ENCODE assay signal across 22 mouse cellular contexts in the genomic region with DNA sequence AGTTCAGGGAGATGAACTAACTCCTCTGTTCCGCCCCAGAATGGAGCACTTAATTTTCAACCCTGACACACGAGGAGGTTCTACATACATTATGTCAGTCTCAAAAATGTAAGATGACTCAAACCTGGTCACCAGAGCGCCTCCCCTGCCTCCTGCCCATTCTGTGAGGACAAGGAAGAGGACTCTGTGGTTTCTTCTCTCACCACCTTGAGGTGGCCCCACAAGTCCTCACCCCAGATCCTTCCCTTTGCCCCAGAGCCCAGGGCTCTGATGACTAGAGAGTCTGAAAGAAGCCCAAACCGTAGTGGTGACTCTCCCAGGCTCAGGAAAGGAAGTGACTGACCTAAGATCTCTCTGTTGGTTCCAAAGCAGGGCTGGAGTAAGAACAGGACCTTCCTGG. TPM values are rescaled to one million over a fixed set of nuclear protein-coding genes. Genes with fewer than 3 reads are reported as not detected.
DNase-seq lines count a peak whose midpoint lies in the region; ATAC-seq and TF ChIP-seq lines count a peak whose summit lies in the region.
"Had no signal": no experiment of that assay in that cellular context is flagged by ENCODE, and none has a peak within 500 bp of the region (broad histone marks: within the 10 kb centered on the region; RNA-seq: fewer than 3 reads in every experiment).

No protein-coding gene starts in this region.

- no peak overlapping the region for H3K4me3 ChIP-seq in heart, postnatal 0 days (ENCODE audit: low read depth, low read length)
- H3K4me3 ChIP-seq in heart, embryonic 12.5 days: no peak overlapping the region
- no peak overlapping the region for H3K4me3 ChIP-seq in limb, embryonic 15.5 days
- H3K4me3 ChIP-seq: embryonic facial prominence, embryonic 12.5 days; limb, embryonic 12.5 days; midbrain, embryonic 15.5 days had no signal

- H3K4me2 ChIP-seq in heart, postnatal 0 days (ENCODE audit: low read depth, low read length): no peak overlapping the region
- no peak overlapping the region for H3K4me2 ChIP-seq in heart, embryonic 12.5 days
- H3K4me2 ChIP-seq in limb, embryonic 15.5 days: no peak overlapping the region
- H3K4me2 ChIP-seq: embryonic facial prominence, embryonic 12.5 days; hindbrain, embryonic 14.5 days; limb, embryonic 12.5 days; liver, embryonic 11.5 days; midbrain, embryonic 15.5 days had no signal

- 77% methylated on average over 4 of the region's 4 CpGs for WGBS in heart, postnatal 0 days
- WGBS in heart, embryonic 12.5 days: 80% methylated on average over 4 of the region's 4 CpGs
- WGBS in limb, embryonic 15.5 days: 72% methylated on average over 4 of the region's 4 CpGs

- H3K9ac ChIP-seq in heart, postnatal 0 days (replicated peaks; ENCODE audit: low read depth, low read length): no peak overlapping the region
- H3K9ac ChIP-seq in heart, embryonic 12.5 days: no peak overlapping the region
- no peak overlapping the region for H3K9ac ChIP-seq in limb, embryonic 15.5 days
- H3K9ac ChIP-seq: embryonic facial prominence, embryonic 12.5 days; hindbrain, embryonic 14.5 days; limb, embryonic 12.5 days; midbrain, embryonic 15.5 days had no signal

- ATAC-seq in heart, postnatal 0 days (ENCODE audit: insufficient read depth, low read depth): no peak
- no peak for ATAC-seq in heart, embryonic 12.5 days (ENCODE audit: insufficient number of reproducible peaks, low FRiP score)
- no peak for ATAC-seq in limb, embryonic 15.5 days (ENCODE audit: insufficient number of reproducible peaks, low FRiP score, low TSS enrichment, low read depth)
- ATAC-seq: forebrain, embryonic 14.5 days; midbrain, embryonic 15.5 days had no signal

- no peak for TF ChIP-seq EP300 in heart, postnatal 0 days (IDR thresholded peaks at IDR 0.05; ENCODE audit: low read depth)

- peak overlapping the region; percentile 65 for H3K27ac ChIP-seq in heart, postnatal 0 days (ENCODE audit: low read depth)
- no peak overlapping the region for H3K27ac ChIP-seq in heart, embryonic 12.5 days (ENCODE audit: poor library complexity, severe bottlenecking)
- 0 out of 2 replicates have a peak overlapping the region, but pooled peaks have one; percentile 30 for H3K27ac ChIP-seq in limb, embryonic 15.5 days
- H3K27ac ChIP-seq: embryonic facial prominence, embryonic 12.5 days; hindbrain, embryonic 14.5 days; kidney, postnatal 0 days; limb, embryonic 12.5 days; midbrain, embryonic 15.5 days had no signal

- no peaks in the 10 kb centered on the region for H3K9me3 ChIP-seq in heart, postnatal 0 days (replicated peaks; ENCODE audit: control insufficient read depth, low read length)
- H3K9me3 ChIP-seq in heart, embryonic 12.5 days (replicated peaks): no peaks in the 10 kb centered on the region
- no peaks in the 10 kb centered on the region for H3K9me3 ChIP-seq in limb, embryonic 15.5 days
- H3K9me3 ChIP-seq: embryonic facial prominence, embryonic 12.5 days; limb, embryonic 12.5 days; midbrain, embryonic 15.5 days had no signal

- peak; percentile 83 for DNase-seq in heart, adult 11 months
- no peak for DNase-seq in heart, postnatal 4 days
- no peak for DNase-seq in heart, postnatal 0 days (ENCODE audit: low spot score)
- peak; percentile 55 for DNase-seq in 416B (ENCODE audit: low read depth)
- no peak for DNase-seq in ovary, postnatal 10 days (ENCODE audit: low spot score)
- no peak for DNase-seq in spleen, adult 12 weeks (ENCODE audit: low spot score)
- DNase-seq: cerebellum, adult 11-12 months; cerebellum, adult 9-11 months; embryo, embryonic 11 days; gastrocnemius, postnatal 36 days; kidney, adult 2 months; kidney, postnatal 4 days; right cerebral cortex, adult 18-20 months had no signal

- H3K27me3 ChIP-seq in heart, postnatal 0 days (ENCODE audit: control insufficient read depth, insufficient read depth, low read length): no peaks in the 10 kb centered on the region
- no peaks in the 10 kb centered on the region for H3K27me3 ChIP-seq in heart, embryonic 12.5 days (replicated peaks)
- no peaks in the 10 kb centered on the region for H3K27me3 ChIP-seq in limb, embryonic 15.5 days
- H3K27me3 ChIP-seq: embryonic facial prominence, embryonic 12.5 days; limb, embryonic 12.5 days; midbrain, embryonic 15.5 days had no signal

- peaks cover 5% of the 10 kb centered on the region for H3K36me3 ChIP-seq in heart, postnatal 0 days (replicated peaks; ENCODE audit: control insufficient read depth, insufficient read depth, low read length)
- no peaks in the 10 kb centered on the region; the same call in 1 of the 2 replicates for H3K36me3 ChIP-seq in heart, embryonic 12.5 days
- H3K36me3 ChIP-seq in limb, embryonic 15.5 days: peaks cover 2% of the 10 kb centered on the region; the same call in 1 of the 2 replicates
- H3K36me3 ChIP-seq: embryonic facial prominence, embryonic 12.5 days; limb, embryonic 12.5 days; midbrain, embryonic 15.5 days had no signal

- H3K4me1 ChIP-seq in heart, postnatal 0 days (ENCODE audit: control insufficient read depth, insufficient read depth): peaks cover 84% of the 10 kb centered on the region
- H3K4me1 ChIP-seq in heart, embryonic 12.5 days (replicated peaks): peaks cover 81% of the 10 kb centered on the region
- peaks cover 6% of the 10 kb centered on the region for H3K4me1 ChIP-seq in limb, embryonic 15.5 days
- H3K4me1 ChIP-seq: embryonic facial prominence, embryonic 12.5 days had no signal

- no peak for TF ChIP-seq CTCF in heart, postnatal 0 days (IDR thresholded peaks at IDR 0.05; ENCODE audit: low read depth)

RNA-seq across cellular contexts. Expression of gene Sorbs1, which starts 17.5 kb away (rescaled TPM):
- 100 to 1,000 TPM; 234 to 256 TPM for total RNA-seq in heart, postnatal 4 days (2021)
- 77.7 and 140 TPM in 2 replicates for total RNA-seq in heart, postnatal 0 days (2014; rRNA removed; ENCODE audit: low replicate concordance)
- 153 and 159 TPM in 2 replicates for polyA plus RNA-seq in heart, postnatal 0 days (2015; fragmentation: Nextera tagmentation; extraction: Ambion mirVana)
- 86.6 and 89.3 TPM in 2 replicates for polyA plus RNA-seq in heart, embryonic 12.5 days (2016; fragmentation: Nextera tagmentation; extraction: Ambion mirVana)
- 45.6 and 58.9 TPM in 2 replicates for polyA plus RNA-seq in limb, embryonic 15.5 days (2015; fragmentation: Nextera tagmentation; extraction: Ambion mirVana)

Comparison
In these comparisons a context has a peak if more than half of its experiments do, and no peak if none do; other contexts are left out.
1. DNase-seq: peak in heart, adult 11 months (single experiment) and 416B (single experiment); none in heart, postnatal 4 days (single experiment), heart, postnatal 0 days (single experiment), ovary, postnatal 10 days (single experiment) and spleen, adult 12 weeks (single experiment).